Mouse (Mus musculus): Measurements from ENCODE around the gene Sap30.
A peak's percentile ranks its signal among the peaks of the same experiment; 100 is the strongest.
"Not testable (repeated sequence)": the region's sequence is repeated elsewhere in the genome, so short reads cannot be mapped to it uniquely, and the experiment has no call there.

Gene Sap30

GRCm38 (mm10) chr8:57487441-57488155, at the start of gene Sap30:
Gene Sap30 (minus strand): TSS chr8:57487860.
- peak; percentile 100 for DNase-seq (ENCODE audit: low read depth, low spot score)

GRCm38 (mm10) chr8:57536167-57536566, 48.5 kb upstream of the Sap30 start:
- no peak for DNase-seq (ENCODE audit: low read depth, low spot score)

GRCm38 (mm10) chr8:57534495-57534894, 46.8 kb upstream of the Sap30 start:
- no peak for DNase-seq (ENCODE audit: low read depth, low spot score)

- no peak for DNase-seq (ENCODE audit: low read depth, low spot score)
These were observed 45.4 kb upstream of the Sap30 start for GRCm38 (mm10) chr8:57533106-57533505.

GRCm38 (mm10) chr8:57532223-57532622, 44.6 kb upstream of the Sap30 start:
- no peak for DNase-seq (ENCODE audit: low read depth, low spot score)

- peak; percentile 93 for DNase-seq (ENCODE audit: low read depth, low spot score)
These were observed 43.1 kb upstream of the Sap30 start for GRCm38 (mm10) chr8:57530666-57531349.

- DNase-seq (ENCODE audit: low read depth, low spot score): no peak
These were observed 42.6 kb upstream of the Sap30 start for GRCm38 (mm10) chr8:57530238-57530637.

- no peak for DNase-seq (ENCODE audit: low read depth, low spot score)
These were observed 40.4 kb upstream of the Sap30 start for GRCm38 (mm10) chr8:57528036-57528435.

GRCm38 (mm10) chr8:57520186-57520786, 32.6 kb upstream of the Sap30 start:
- no peak for DNase-seq (ENCODE audit: low read depth, low spot score)

- no peak for DNase-seq (ENCODE audit: low read depth, low spot score)
These were observed 30.1 kb upstream of the Sap30 start for GRCm38 (mm10) chr8:57517723-57518122.

GRCm38 (mm10) chr8:57516685-57517084, 29.0 kb upstream of the Sap30 start:
- DNase-seq (ENCODE audit: low read depth, low spot score): not testable (repeated sequence)

GRCm38 (mm10) chr8:57513178-57513661, 25.6 kb upstream of the Sap30 start:
- DNase-seq (ENCODE audit: low read depth, low spot score): not testable (repeated sequence)

GRCm38 (mm10) chr8:57512141-57513056, 24.7 kb upstream of the Sap30 start:
- DNase-seq (ENCODE audit: low read depth, low spot score): peak; percentile 68

GRCm38 (mm10) chr8:57511316-57512118, 23.9 kb upstream of the Sap30 start, which contains the start of gene Hmgb2:
Gene Hmgb2 (plus strand): TSS chr8:57511907.
- DNase-seq (ENCODE audit: low read depth, low spot score): peak; percentile 100

- DNase-seq (ENCODE audit: low read depth, low spot score): no peak
These were observed 23.2 kb upstream of the Sap30 start for GRCm38 (mm10) chr8:57510791-57511315.

GRCm38 (mm10) chr8:57508657-57509056, 21.0 kb upstream of the Sap30 start:
- no peak for DNase-seq (ENCODE audit: low read depth, low spot score)

GRCm38 (mm10) chr8:57507556-57508063, 19.9 kb upstream of the Sap30 start:
- no peak for DNase-seq (ENCODE audit: low read depth, low spot score)

- DNase-seq (ENCODE audit: low read depth, low spot score): peak; percentile 58
These were observed 17.8 kb upstream of the Sap30 start for GRCm38 (mm10) chr8:57505500-57505899.

GRCm38 (mm10) chr8:57503641-57504040, 16.0 kb upstream of the Sap30 start:
- DNase-seq (ENCODE audit: low read depth, low spot score): peak; percentile 87
